Mouse (Mus musculus) heart, postnatal 0 days (tissue): ENCODE measurements around the gene Hist3h2a. TPM values are rescaled to one million over a fixed set of nuclear protein-coding genes. Genes with fewer than 3 reads are reported as not detected.
A peak's percentile ranks its signal among the peaks of the same experiment; 100 is the strongest.

Experiments used
- ATAC-seq: fragments of 200-750 bp; cut with Nextera tagmentation; 2 replicates; pipeline ENCODE4 v1.8.0; 2017; ENCODE audit warnings: low read depth, moderate number of reproducible peaks, moderate library complexity; ENCODE audit not compliant: insufficient read depth
- DNase-seq: peaks from one replicate; pipeline ENCODE4 v3.0.0-alpha.2; 2016; ENCODE audit warnings: low spot score
- H3K27ac ChIP-seq: fragments of 300-500 bp; sonication (generic); 2 replicates; pipeline ENCODE4 v1.5.1; 2014; ENCODE audit warnings: low read depth, mild to moderate bottlenecking
- H3K27me3 ChIP-seq: fragments of 300-500 bp; sonication (generic); 2 replicates; pipeline ENCODE4 v1.6.1; 2014; ENCODE audit warnings: low read length, mixed read lengths; ENCODE audit not compliant: control insufficient read depth, insufficient read depth
- H3K36me3 ChIP-seq: fragments of 300-500 bp; sonication (generic); replicated peaks from 2 replicates; pipeline ENCODE4 v1.6.1; 2014; ENCODE audit warnings: low read length, mixed read lengths; ENCODE audit not compliant: control insufficient read depth, insufficient read depth
- H3K4me1 ChIP-seq: fragments of 300-500 bp; sonication (generic); 2 replicates; pipeline ENCODE4 v1.6.1; 2014; ENCODE audit warnings: antibody characterized with exemption; ENCODE audit not compliant: control insufficient read depth, insufficient read depth
- H3K4me2 ChIP-seq: fragments of 300-500 bp; sonication (generic); 2 replicates; pipeline ENCODE4 v1.6.1; 2014; ENCODE audit warnings: low read depth, mild to moderate bottlenecking, low read length, moderate library complexity
- H3K4me3 ChIP-seq: fragments of 300-500 bp; sonication (generic); 2 replicates; pipeline ENCODE4 v1.5.1; 2014; ENCODE audit warnings: low read depth, low read length
- H3K9ac ChIP-seq: fragments of 300-500 bp; sonication (generic); replicated peaks from 2 replicates; pipeline ENCODE4 v1.6.1; 2014; ENCODE audit warnings: low read depth, low read length, mixed read lengths
- H3K9me3 ChIP-seq: fragments of 300-500 bp; sonication (generic); replicated peaks from 2 replicates; pipeline ENCODE4 v1.6.1; 2016; ENCODE audit warnings: low read length; ENCODE audit not compliant: control insufficient read depth
- CTCF ChIP-seq: IDR thresholded peaks from 2 replicates; pipeline ENCODE4 v1.5.1; 2016; ENCODE audit warnings: antibody characterized with exemption, control low read depth, low read depth
- EP300 ChIP-seq: IDR thresholded peaks from 2 replicates; pipeline ENCODE4 v1.6.1; 2016; ENCODE audit warnings: antibody characterized with exemption, low read depth
- WGBS: fragments of 180-500 bp; shearing (Covaris S2); extraction: QIAGEN DNeasy Blood & Tissue Kit; methylation state at CpG from one replicate; pipeline ENCODE4 v1.1.7; 2014; 5-methylcytosine and 5-hydroxymethylcytosine counted together
- polyA plus RNA-seq: library from polyadenylated mRNA; unstranded; fragments of >200 nt; fragmentation: Nextera tagmentation; extraction: Ambion mirVana; gene quantifications from 2 replicates; pipeline ENCODE4 v1.2.1, GENCODE M21; 2015
- total RNA-seq: library from RNA; depleted of rRNA; stranded (reverse); fragments of >200 nt; gene quantifications from 2 replicates; pipeline ENCODE4 v1.2.3, GENCODE M21; 2014; ENCODE audit warnings: low replicate concordance

Hist3h2a gene
- total and polyA plus RNA-seq, 2 experiments from 2014 or later, result 43.1 to 94.8 TPM

DNA sequence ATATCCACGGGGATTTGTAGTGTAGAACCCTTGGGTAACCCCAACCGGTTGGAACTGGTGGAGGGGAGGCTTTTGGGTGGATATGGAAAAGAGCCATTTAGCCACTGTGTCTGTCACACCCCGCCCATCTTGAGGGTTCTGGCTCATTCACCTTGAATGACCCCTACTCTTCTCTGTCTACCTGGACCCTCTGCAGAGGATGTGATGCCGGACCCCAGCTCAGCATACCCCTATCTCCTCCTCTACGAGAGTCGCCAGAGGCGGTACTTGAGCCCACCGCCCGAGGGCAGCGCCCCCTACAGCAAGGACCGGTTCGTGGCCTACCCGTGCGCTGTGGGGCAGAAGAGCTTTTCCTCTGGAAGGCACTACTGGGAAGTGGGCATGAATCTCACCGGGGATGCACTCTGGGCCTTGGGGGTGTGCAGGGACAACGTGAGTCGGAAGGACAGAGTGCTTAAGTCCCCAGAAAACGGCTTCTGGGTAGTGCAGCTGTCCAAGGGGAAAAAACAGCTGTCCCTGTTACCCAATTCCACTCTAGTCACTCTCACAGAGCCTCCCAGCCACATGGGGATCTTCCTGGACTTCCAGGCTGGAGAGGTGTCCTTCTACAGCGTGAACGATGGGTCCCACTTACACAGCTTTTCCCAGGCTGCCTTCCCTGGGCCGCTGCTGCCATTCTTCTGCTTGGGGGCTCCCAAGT, 16.5 kb downstream of the Hist3h2a start:
- Histone ChIP-seq H3K4me2 (no peak overlapping the region), H3K27ac (no peak overlapping the region), H3K36me3 (no peaks in the 10 kb centered on the region), H3K4me1 (no peaks in the 10 kb centered on the region), H3K9me3 (no peaks in the 10 kb centered on the region), H3K9ac (no peak overlapping the region), H3K4me3 (no peak overlapping the region), H3K27me3 (no peaks in the 10 kb centered on the region)
- 0 out of 2 replicates have a peak, but pooled peaks have one; percentile 9 for ATAC-seq
- 81% methylated on average over 21 of the region's 21 CpGs for WGBS
- no peak for DNase-seq
- TF ChIP-seq EP300 (no peak), CTCF (no peak)

- WGBS, result 75% methylated on average over 3 of the region's 3 CpGs
- ATAC-seq (no peak), DNase-seq (no peak)
- TF ChIP-seq EP300, result no peak
- TF ChIP-seq CTCF, result no peak
- Histone ChIP-seq H3K9me3 (no peaks in the 10 kb centered on the region), H3K4me1 (no peaks in the 10 kb centered on the region), H3K4me3 (no peak overlapping the region), H3K27ac (no peak overlapping the region), H3K27me3 (no peaks in the 10 kb centered on the region), H3K36me3 (no peaks in the 10 kb centered on the region), H3K4me2 (no peak overlapping the region), H3K9ac (no peak overlapping the region)
These were observed 17.3 kb downstream of the Hist3h2a start for GRCm38 (mm10) chr11:58971796-58972195.

DNA sequence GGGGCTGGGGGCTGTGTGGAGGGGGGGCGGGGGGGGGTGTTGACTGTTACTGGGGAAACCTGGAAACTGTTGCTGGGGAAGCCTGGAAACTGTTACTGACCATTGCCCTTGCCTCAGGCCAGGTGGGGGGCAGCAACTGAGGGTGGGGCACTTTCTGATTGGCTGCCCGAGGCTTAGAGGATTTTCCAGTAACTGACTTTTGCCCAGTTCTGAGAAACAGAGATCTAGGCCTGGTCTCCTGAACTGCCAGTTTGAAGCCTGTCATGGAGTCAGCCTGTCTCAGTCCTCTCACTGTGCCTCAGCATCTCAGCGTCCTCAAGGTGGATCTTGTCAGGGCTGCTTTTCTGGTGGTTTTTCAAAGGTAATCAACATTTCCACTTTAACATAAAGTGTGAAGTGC, 19.9 kb downstream of the Hist3h2a start:
- no peak for DNase-seq
- Histone ChIP-seq H3K9ac (no peak overlapping the region), H3K4me2 (no peak overlapping the region), H3K27me3 (no peaks in the 10 kb centered on the region), H3K36me3 (no peaks in the 10 kb centered on the region), H3K9me3 (no peaks in the 10 kb centered on the region), H3K27ac (no peak overlapping the region), H3K4me3 (no peak overlapping the region), H3K4me1 (peaks cover 4% of the 10 kb centered on the region)
- ATAC-seq, result no peak
- TF ChIP-seq CTCF (no peak), EP300 (no peak)
- 77% methylated on average over 3 of the region's 3 CpGs for WGBS

DNA sequence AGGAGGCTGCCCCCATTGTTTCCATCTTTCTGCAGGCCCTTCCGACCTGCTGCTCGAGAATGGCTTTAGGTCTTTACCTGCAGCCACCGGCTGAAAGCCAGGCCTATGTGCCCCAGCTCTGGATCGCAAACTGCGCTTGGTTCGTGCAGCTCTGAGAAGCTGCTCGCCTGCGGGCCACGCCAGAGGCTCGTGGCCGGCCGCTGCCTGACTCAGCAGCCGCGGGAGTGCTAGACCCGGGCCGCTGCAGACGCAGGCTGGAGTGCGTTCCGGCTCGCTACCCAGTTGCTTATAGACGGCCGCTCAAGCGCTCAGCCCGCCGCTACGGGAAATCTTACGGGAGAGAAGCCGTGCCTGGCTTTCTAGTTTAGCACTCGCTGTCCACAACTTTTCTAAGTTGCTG, 22.7 kb downstream of the Hist3h2a start:
- Histone ChIP-seq H3K9ac (peak overlapping the region; percentile 90), H3K36me3 (peaks cover 3% of the 10 kb centered on the region; the same call in 1 of the 2 replicates), H3K27me3 (no peaks in the 10 kb centered on the region), H3K27ac (peak overlapping the region; percentile 87), H3K4me3 (peak overlapping the region; percentile 88), H3K4me1 (peaks cover 31% of the 10 kb centered on the region), H3K4me2 (peak overlapping the region; percentile 90), H3K9me3 (no peaks in the 10 kb centered on the region)
- DNase-seq (no peak), ATAC-seq (no peak)
- under 1% methylated on average over 29 of the region's 29 CpGs for WGBS
- TF ChIP-seq EP300 (no peak), CTCF (no peak)

- Histone ChIP-seq H3K4me3 (peak overlapping the region; percentile 88), H3K9me3 (no peaks in the 10 kb centered on the region), H3K4me2 (peak overlapping the region; percentile 90), H3K27me3 (no peaks in the 10 kb centered on the region), H3K27ac (peak overlapping the region; percentile 87), H3K4me1 (peaks cover 36% of the 10 kb centered on the region), H3K9ac (peak overlapping the region; percentile 90), H3K36me3 (peaks cover 7% of the 10 kb centered on the region)
- DNase-seq (no peak), ATAC-seq (no peak)
- WGBS, result under 1% methylated on average over 21 of the region's 21 CpGs
- TF ChIP-seq EP300 (no peak), CTCF (no peak)
These were observed 23.1 kb downstream of the Hist3h2a start for GRCm38 (mm10) chr11:58977607-58978026.
